Mouse (Mus musculus) kidney, postnatal 0 days (tissue): Measurements from ENCODE around the gene Ush2a. TPM values are rescaled to one million over a fixed set of nuclear protein-coding genes. Genes with fewer than 3 reads are reported as not detected.

Source experiments
- ATAC-seq: fragments of 200-750 bp; cut with Nextera tagmentation; replicated peaks from 2 replicates; pipeline ENCODE4 v1.8.0; 2017; ENCODE audit warnings: low read depth, moderate number of reproducible peaks, moderate TSS enrichment, moderate library complexity; ENCODE audit not compliant: low FRiP score
- DNase-seq: peaks from one replicate; pipeline ENCODE4 v3.0.0-alpha.2; 2016; ENCODE audit warnings: low spot score
- H3K27ac ChIP-seq: fragments of 300-500 bp; sonication (generic); 2 replicates; pipeline ENCODE4 v1.5.1; 2014; ENCODE audit warnings: mild to moderate bottlenecking
- H3K27me3 ChIP-seq: fragments of 300-500 bp; sonication (generic); 2 replicates; pipeline ENCODE4 v1.6.1; 2014; ENCODE audit warnings: low read length, mixed read lengths; ENCODE audit not compliant: insufficient read depth
- H3K36me3 ChIP-seq: fragments of 300-500 bp; sonication (generic); 2 replicates; pipeline ENCODE4 v1.6.1; 2014; ENCODE audit warnings: low read length, mixed read lengths; ENCODE audit not compliant: insufficient read depth
- H3K4me1 ChIP-seq: fragments of 300-500 bp; sonication (generic); replicated peaks from 2 replicates; pipeline ENCODE4 v1.6.1; 2014; ENCODE audit warnings: antibody characterized with exemption, low read length, mixed read lengths; ENCODE audit not compliant: insufficient read depth
- H3K4me2 ChIP-seq: fragments of 300-500 bp; sonication (generic); 2 replicates; pipeline ENCODE4 v1.6.1; 2014; ENCODE audit warnings: mild to moderate bottlenecking, low read length, moderate library complexity, mixed read lengths
- H3K4me3 ChIP-seq: fragments of 300-500 bp; sonication (generic); replicated peaks from 2 replicates; pipeline ENCODE4 v1.5.1; 2014; ENCODE audit warnings: low read depth, low read length
- H3K9ac ChIP-seq: fragments of 300-500 bp; sonication (generic); 2 replicates; pipeline ENCODE4 v1.6.1; 2014; ENCODE audit warnings: low read depth, low read length
- H3K9me3 ChIP-seq: fragments of 300-500 bp; sonication (generic); replicated peaks from 2 replicates; pipeline ENCODE4 v1.6.1; 2016; ENCODE audit warnings: low read length, inconsistent platforms, mixed read lengths
- CTCF ChIP-seq: IDR thresholded peaks from 2 replicates; pipeline ENCODE4 v1.5.1; 2016; ENCODE audit warnings: antibody characterized with exemption, low read depth, mild to moderate bottlenecking, moderate library complexity
- WGBS: fragments of 180-500 bp; shearing (Covaris S2); extraction: QIAGEN DNeasy Blood & Tissue Kit; methylation state at CpG from one replicate; pipeline ENCODE4 v1.1.7; 2014; 5-methylcytosine and 5-hydroxymethylcytosine counted together
- polyA plus RNA-seq: library from polyadenylated mRNA; unstranded; fragments of >200 nt; fragmentation: Nextera tagmentation; extraction: Ambion mirVana; gene quantifications from 2 replicates; pipeline ENCODE4 v1.2.1, GENCODE M21; 2015

Ush2a gene
- polyA plus RNA-seq, 1 experiment from 2014 or later = not detected

DNA sequence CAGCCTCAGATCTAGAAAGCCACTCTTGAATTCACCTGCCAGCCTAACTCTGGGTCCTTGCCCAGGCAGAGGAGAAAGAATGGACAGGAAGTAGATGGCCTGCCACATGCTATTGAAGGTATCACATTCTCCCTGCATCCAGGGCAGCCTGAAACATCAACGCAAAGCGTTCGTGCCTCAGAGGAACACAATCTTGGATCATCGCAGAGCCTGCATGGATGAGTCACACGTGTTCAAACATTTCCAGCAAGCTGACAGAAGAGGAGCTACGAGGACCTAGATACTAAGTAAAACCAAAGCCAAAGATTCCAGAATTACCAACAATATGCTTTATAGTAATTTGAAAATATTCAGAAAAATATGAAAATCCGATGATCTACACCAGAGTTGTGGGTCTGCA, 4.3 kb upstream of the Ush2a start:
- no peaks in the 10 kb centered on the region for H3K9me3 ChIP-seq
- 78% methylated on average over 7 of the region's 7 CpGs for WGBS

GRCm38 (mm10) chr1:188260259-188261107, 1.3 kb upstream of the Ush2a start:
- no peak for DNase-seq
- Histone ChIP-seq H3K27ac (no peak overlapping the region), H3K9me3 (no peaks in the 10 kb centered on the region), H3K36me3 (no peaks in the 10 kb centered on the region), H3K4me1 (no peaks in the 10 kb centered on the region), H3K4me2 (no peak overlapping the region), H3K9ac (no peak overlapping the region), H3K27me3 (no peaks in the 10 kb centered on the region), H3K4me3 (no peak overlapping the region)
- 76% methylated on average over 6 of the region's 6 CpGs for WGBS
- TF ChIP-seq CTCF = no peak
- ATAC-seq = no peak

More for the DNA sequence above, 4.3 kb upstream of the Ush2a start:
- Histone ChIP-seq H3K4me2 (no peak overlapping the region), H3K27me3 (no peaks in the 10 kb centered on the region), H3K4me1 (no peaks in the 10 kb centered on the region), H3K36me3 (no peaks in the 10 kb centered on the region), H3K4me3 (no peak overlapping the region), H3K9ac (no peak overlapping the region), H3K27ac (no peak overlapping the region)
- no peak for TF ChIP-seq CTCF
- DNase-seq (no peak), ATAC-seq (no peak)

- Histone ChIP-seq H3K4me1 (no peaks in the 10 kb centered on the region), H3K9me3 (no peaks in the 10 kb centered on the region), H3K9ac (no peak overlapping the region), H3K36me3 (no peaks in the 10 kb centered on the region), H3K27ac (no peak overlapping the region), H3K4me3 (no peak overlapping the region), H3K27me3 (no peaks in the 10 kb centered on the region), H3K4me2 (no peak overlapping the region)
- 36% methylated on average over 11 of the region's 11 CpGs for WGBS
- ATAC-seq (no peak), DNase-seq (no peak)
- no peak for TF ChIP-seq CTCF
These were observed 5.4 kb downstream of the Ush2a start for GRCm38 (mm10) chr1:188267127-188267722.

DNA sequence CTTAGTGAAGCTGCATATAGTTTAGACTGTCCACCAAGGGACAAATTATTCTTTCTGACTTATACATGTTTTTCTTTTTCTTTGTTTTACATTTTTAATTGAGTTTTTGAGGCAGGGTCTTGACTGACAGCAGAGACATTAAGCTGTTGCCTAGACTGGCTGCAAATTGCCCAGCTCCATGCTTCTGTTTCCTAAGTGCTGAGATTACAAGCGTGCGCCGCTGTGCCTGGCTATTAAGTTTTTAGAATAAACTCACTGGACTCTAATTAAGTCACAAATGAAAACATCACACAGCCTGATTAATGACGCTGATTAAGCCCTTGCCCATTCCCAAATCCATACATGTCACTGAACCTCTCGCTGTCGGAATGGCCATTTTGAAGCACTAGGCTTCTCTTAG, 7.2 kb downstream of the Ush2a start:
- H3K4me1 ChIP-seq = no peaks in the 10 kb centered on the region
- 64% methylated on average over 6 of the region's 6 CpGs for WGBS
- no peaks in the 10 kb centered on the region for H3K9me3 ChIP-seq
- TF ChIP-seq CTCF = no peak
- no peak for ATAC-seq
- H3K4me2 ChIP-seq = no peak overlapping the region
- no peak overlapping the region for H3K27ac ChIP-seq
- no peaks in the 10 kb centered on the region for H3K36me3 ChIP-seq
- H3K27me3 ChIP-seq = no peaks in the 10 kb centered on the region
- DNase-seq = no peak
- no peak overlapping the region for H3K9ac ChIP-seq
- H3K4me3 ChIP-seq = no peak overlapping the region

- Histone ChIP-seq H3K4me1 (no peaks in the 10 kb centered on the region), H3K27me3 (no peaks in the 10 kb centered on the region), H3K4me3 (no peak overlapping the region), H3K9ac (no peak overlapping the region), H3K4me2 (no peak overlapping the region), H3K27ac (no peak overlapping the region), H3K36me3 (no peaks in the 10 kb centered on the region), H3K9me3 (no peaks in the 10 kb centered on the region)
- ATAC-seq = no peak
- no peak for DNase-seq
- no peak for TF ChIP-seq CTCF
- 87% methylated on average over 7 of the region's 7 CpGs for WGBS
These were observed 51.5 kb downstream of the Ush2a start for GRCm38 (mm10) chr1:188313303-188313702.

DNA sequence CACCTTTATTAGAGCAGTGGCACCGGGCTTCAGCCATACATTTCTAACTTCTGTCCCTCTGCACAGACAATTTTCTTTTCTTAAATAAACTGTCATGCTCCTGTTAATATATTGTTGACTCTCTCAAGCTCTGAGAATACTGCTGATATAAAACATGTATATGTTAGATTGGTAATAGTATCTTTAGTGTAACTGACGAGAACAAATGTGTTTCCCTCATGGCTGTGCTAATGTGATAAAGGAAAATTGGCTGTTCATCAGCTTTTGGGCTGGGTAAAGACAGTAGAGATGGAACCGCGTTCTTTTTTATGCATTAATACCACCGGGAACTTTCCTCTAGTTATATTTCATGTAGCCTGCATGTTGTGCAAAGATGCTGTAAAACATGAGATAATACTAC, 54.8 kb downstream of the Ush2a start:
- no peaks in the 10 kb centered on the region for H3K36me3 ChIP-seq
- no peaks in the 10 kb centered on the region for H3K4me1 ChIP-seq
- no peak for TF ChIP-seq CTCF
- H3K9me3 ChIP-seq = no peaks in the 10 kb centered on the region
- no peak overlapping the region for H3K9ac ChIP-seq
- no peak overlapping the region for H3K27ac ChIP-seq
- H3K4me2 ChIP-seq = no peak overlapping the region
- 87% methylated on average over 5 of the region's 5 CpGs for WGBS
- H3K27me3 ChIP-seq = no peaks in the 10 kb centered on the region
- H3K4me3 ChIP-seq = no peak overlapping the region
- ATAC-seq (no peak), DNase-seq (no peak)
